Mouse (Mus musculus) midbrain, embryonic 13.5 days (tissue): ENCODE data around the gene Map3k19. TPM values are rescaled to one million over a fixed set of nuclear protein-coding genes. Genes with fewer than 3 reads are reported as not detected.

ENCODE experiments used
- ATAC-seq: fragments of 200-750 bp; cut with Nextera tagmentation; 2 replicates; pipeline ENCODE4 v1.8.0; 2017; ENCODE audit warnings: mild to moderate bottlenecking, moderate TSS enrichment, moderate library complexity
- H3K27ac ChIP-seq: fragments of 300-500 bp; sonication (generic); 2 replicates; pipeline ENCODE4 v1.5.1; 2015; ENCODE audit warnings: inconsistent platforms, mild to moderate bottlenecking, moderate library complexity
- H3K27me3 ChIP-seq: fragments of 300-500 bp; sonication (generic); 2 replicates; pipeline ENCODE4 v1.6.1; 2015; ENCODE audit warnings: mild to moderate bottlenecking, inconsistent platforms
- H3K36me3 ChIP-seq: fragments of 300-500 bp; sonication (generic); 2 replicates; pipeline ENCODE4 v1.6.1; 2015; ENCODE audit warnings: mild to moderate bottlenecking, inconsistent platforms
- H3K4me1 ChIP-seq: fragments of 300-500 bp; sonication (generic); replicated peaks from 2 replicates; pipeline ENCODE4 v1.6.1; 2015; ENCODE audit warnings: inconsistent platforms
- H3K4me2 ChIP-seq: fragments of 300-500 bp; sonication (generic); replicated peaks from 2 replicates; pipeline ENCODE4 v1.6.1; 2015; ENCODE audit warnings: moderate library complexity, mild to moderate bottlenecking, inconsistent platforms
- H3K4me3 ChIP-seq: fragments of 300-500 bp; sonication (generic); replicated peaks from 2 replicates; pipeline ENCODE4 v1.5.1; 2015; ENCODE audit warnings: mild to moderate bottlenecking, inconsistent platforms
- H3K9ac ChIP-seq: fragments of 300-500 bp; sonication (generic); replicated peaks from 2 replicates; pipeline ENCODE4 v1.6.1; 2015; ENCODE audit warnings: mild to moderate bottlenecking, inconsistent platforms
- H3K9me3 ChIP-seq: fragments of 300-500 bp; sonication (generic); 2 replicates; pipeline ENCODE4 v1.6.1; 2016; ENCODE audit warnings: mild to moderate bottlenecking, inconsistent platforms
- WGBS: fragments of 180-500 bp; shearing (Covaris S2); methylation state at CpG from one replicate; pipeline ENCODE4 v1.1.7; 2015; 5-methylcytosine and 5-hydroxymethylcytosine counted together
- polyA plus RNA-seq: library from polyadenylated mRNA; unstranded; fragments of >200 nt; fragmentation: Nextera tagmentation; extraction: Ambion mirVana; gene quantifications from 2 replicates; pipeline ENCODE4 v1.2.1, GENCODE M21; 2015

Map3k19 gene
- polyA plus RNA-seq, 1 experiment from 2014 or later, result 0.17 TPM

DNA sequence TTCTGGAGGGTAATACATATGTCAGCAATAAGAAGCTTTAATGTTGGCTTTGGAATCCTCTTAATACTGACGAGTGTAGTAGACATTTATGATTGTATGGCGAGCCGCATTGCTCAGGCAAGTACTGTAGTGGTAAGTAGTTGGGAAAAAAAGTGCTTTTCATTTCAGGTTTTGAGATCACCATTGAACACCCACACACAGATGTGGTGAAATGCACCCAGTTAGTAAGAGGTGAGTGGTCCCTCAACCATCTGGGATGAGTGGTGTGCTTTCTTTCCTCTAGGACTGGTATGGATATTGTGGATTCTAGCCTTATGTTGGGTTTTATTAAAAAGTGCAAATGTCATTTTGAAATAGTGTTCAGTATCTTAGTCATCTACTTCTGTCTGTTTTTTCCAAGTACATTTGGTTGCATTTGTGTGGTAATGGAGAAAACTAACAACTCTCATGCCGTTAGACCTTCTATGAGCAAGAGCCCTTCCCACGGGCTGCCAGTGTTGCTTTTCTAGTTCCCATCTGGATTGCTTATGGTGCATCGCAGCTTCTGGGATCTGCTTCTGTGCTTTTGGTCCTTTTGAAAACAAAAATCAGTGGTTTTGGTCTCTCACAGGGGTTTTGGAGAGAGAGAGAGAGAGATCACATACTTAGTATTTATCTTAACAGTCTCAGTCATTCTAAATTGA lies 59.6 kb downstream of the Map3k19 start:
- Histone ChIP-seq H3K4me1 (no peaks in the 10 kb centered on the region), H3K9me3 (no peaks in the 10 kb centered on the region), H3K4me2 (no peak overlapping the region), H3K4me3 (no peak overlapping the region), H3K27me3 (no peaks in the 10 kb centered on the region), H3K36me3 (peaks cover 28% of the 10 kb centered on the region), H3K27ac (no peak overlapping the region), H3K9ac (no peak overlapping the region)
- no peak for ATAC-seq
- WGBS, result 91% methylated on average over 6 of the region's 6 CpGs

DNA sequence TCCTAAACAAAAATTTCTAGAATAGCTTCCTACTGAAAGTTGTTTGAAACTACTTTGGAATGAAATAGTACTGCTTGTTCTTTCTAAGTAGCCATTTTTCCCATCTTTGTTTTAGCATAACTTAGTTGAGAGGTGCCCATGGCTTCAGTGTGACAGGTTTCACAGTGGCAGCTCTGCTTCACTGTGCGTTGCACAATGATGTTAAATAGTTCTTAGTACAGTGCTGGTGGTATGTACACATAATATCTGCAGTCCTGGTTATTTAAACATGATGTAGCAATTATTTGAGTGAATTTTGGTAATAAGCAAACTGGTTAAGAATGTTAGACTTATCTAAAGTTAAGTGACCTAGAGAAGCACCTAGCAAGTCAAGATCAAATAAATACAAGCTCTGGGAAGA lies 61.4 kb downstream of the Map3k19 start:
- no peak overlapping the region for H3K4me2 ChIP-seq
- no peak overlapping the region for H3K9ac ChIP-seq
- no peaks in the 10 kb centered on the region for H3K9me3 ChIP-seq
- no peak for ATAC-seq
- no peak overlapping the region for H3K4me3 ChIP-seq
- H3K27ac ChIP-seq, result no peak overlapping the region
- peaks cover 17% of the 10 kb centered on the region; the same call in 1 of the 2 replicates for H3K36me3 ChIP-seq
- 95% methylated on average over 1 of the region's 1 CpGs for WGBS
- no peaks in the 10 kb centered on the region for H3K27me3 ChIP-seq
- H3K4me1 ChIP-seq, result no peaks in the 10 kb centered on the region

DNA sequence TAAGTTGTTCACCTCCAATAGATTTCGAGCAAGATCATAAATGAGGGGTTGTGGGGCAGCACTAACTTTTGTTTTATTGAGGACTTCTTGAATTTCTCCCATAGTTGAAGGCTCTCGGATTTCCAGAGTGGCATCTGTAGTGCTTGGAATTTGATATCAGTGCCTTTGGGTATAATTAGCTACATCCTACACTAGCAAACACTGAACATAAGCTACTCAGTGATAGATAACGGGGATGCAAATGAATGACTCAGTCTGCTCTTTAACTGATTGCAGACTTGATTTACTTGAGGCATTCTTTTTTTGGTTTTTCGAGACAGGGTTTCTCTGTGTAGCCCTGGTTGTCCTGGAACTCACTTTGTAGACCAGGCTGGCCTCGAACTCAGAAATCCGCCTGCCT lies 65.9 kb downstream of the Map3k19 start:
- 94% methylated on average over 6 of the region's 6 CpGs for WGBS
- H3K4me1 ChIP-seq, result peaks cover 12% of the 10 kb centered on the region; the same call in 1 of the 2 replicates
- H3K36me3 ChIP-seq, result 0 out of 2 replicates have a peak, but pooled peaks cover 9% of the 10 kb centered on the region
- H3K9me3 ChIP-seq, result no peaks in the 10 kb centered on the region
- no peak overlapping the region for H3K4me3 ChIP-seq
- ATAC-seq, result no peak
- H3K27ac ChIP-seq, result no peak overlapping the region
- H3K9ac ChIP-seq, result no peak overlapping the region
- H3K27me3 ChIP-seq, result no peaks in the 10 kb centered on the region
- H3K4me2 ChIP-seq, result no peak overlapping the region

DNA sequence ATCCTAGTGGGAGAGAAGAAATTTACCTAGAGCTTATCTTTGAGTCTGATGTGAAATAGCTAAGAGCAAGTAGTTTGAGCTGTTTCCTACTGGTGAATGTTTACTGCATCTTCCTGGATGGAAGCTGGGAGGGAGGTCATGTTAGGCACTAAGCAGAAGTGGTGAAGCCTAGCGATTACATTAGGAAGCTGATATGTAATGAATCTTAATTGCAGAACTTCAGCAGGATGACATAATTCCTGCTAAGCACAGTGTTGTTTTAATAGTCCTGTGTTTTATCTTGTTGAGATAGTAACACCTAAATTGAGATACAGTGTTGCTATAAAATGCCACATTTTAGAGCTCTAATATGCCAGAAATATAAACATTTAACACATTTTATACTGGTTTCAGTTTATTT lies 68.9 kb downstream of the Map3k19 start:
- H3K36me3 ChIP-seq, result no peaks in the 10 kb centered on the region
- peaks cover 36% of the 10 kb centered on the region for H3K4me1 ChIP-seq
- no peak overlapping the region for H3K4me3 ChIP-seq
- WGBS, result 88% methylated on average over 1 of the region's 1 CpGs
- H3K9ac ChIP-seq, result no peak overlapping the region
- no peak for ATAC-seq
- H3K27me3 ChIP-seq, result no peaks in the 10 kb centered on the region
- H3K27ac ChIP-seq, result no peak overlapping the region
- no peak overlapping the region for H3K4me2 ChIP-seq
- no peaks in the 10 kb centered on the region for H3K9me3 ChIP-seq

DNA sequence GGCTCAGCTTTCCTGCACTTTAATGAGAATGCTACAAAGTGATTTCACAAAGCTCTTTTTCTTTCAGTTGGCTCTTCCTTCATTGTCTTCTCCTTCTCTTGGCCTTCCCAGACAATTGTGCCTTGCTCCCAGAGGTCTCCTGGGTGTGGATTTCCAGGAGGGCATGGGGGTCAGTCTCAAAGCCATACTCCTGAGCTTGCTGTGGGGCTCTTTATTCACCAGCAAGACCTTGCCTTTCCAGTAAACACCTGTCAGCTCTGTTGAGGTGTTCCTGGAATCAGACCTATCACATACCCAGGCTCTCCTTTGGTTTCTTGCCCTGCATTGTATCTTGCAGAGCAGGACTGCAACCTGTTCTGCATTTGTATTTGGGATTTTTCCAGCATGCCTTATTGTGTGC lies 71.0 kb downstream of the Map3k19 start:
- Histone ChIP-seq H3K27ac (no peak overlapping the region), H3K9me3 (no peaks in the 10 kb centered on the region), H3K4me3 (no peak overlapping the region), H3K4me2 (no peak overlapping the region), H3K9ac (no peak overlapping the region), H3K36me3 (no peaks in the 10 kb centered on the region), H3K27me3 (no peaks in the 10 kb centered on the region), H3K4me1 (peaks cover 54% of the 10 kb centered on the region)
- ATAC-seq, result no peak

DNA sequence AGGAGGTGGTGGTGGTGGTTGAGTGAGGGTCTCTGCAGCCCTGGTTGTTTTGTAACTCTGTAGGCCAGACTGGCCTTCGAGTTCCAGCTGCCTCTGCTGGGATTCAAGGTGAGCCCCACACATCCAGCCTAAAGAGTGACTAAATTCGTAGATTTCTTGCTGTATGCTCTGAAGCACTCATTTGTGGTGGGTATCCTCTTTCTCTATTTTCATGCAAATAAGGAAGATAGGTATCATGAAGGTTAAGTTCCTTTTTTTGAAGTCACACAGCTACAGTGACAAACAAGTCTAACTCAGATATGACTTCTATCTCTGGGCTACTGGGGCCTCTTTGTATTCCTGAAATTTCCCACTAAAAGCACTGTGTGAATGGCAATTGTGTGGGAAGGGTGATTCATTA lies 74.0 kb downstream of the Map3k19 start:
- Histone ChIP-seq H3K4me2 (no peak overlapping the region), H3K9ac (no peak overlapping the region), H3K27ac (no peak overlapping the region), H3K4me3 (no peak overlapping the region), H3K27me3 (no peaks in the 10 kb centered on the region), H3K9me3 (no peaks in the 10 kb centered on the region), H3K36me3 (no peaks in the 10 kb centered on the region), H3K4me1 (peaks cover 70% of the 10 kb centered on the region)
- 79% methylated on average over 2 of the region's 2 CpGs for WGBS
- no peak for ATAC-seq

DNA sequence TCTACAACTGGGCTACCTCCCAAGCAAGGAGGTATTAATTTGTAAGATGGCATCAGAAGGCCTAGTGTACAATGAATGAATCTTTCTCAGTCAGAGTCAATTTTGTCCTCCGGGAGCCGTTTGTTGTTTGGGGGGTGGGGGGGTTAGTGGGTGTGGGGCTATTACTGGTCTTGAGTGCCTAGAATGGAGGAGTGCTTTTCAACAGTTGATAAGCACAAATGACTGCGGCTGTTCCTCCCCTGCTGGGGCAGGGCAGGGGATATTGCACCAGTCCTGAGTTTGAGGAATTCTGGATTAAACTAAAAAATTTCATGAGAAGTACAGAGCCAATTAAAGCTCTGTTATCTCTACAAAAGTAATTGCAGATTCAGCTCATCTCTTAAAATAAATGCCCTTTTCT lies 74.7 kb downstream of the Map3k19 start:
- Histone ChIP-seq H3K36me3 (no peaks in the 10 kb centered on the region), H3K4me1 (peaks cover 73% of the 10 kb centered on the region), H3K9ac (no peak overlapping the region), H3K27ac (no peak overlapping the region), H3K4me3 (no peak overlapping the region), H3K27me3 (no peaks in the 10 kb centered on the region), H3K4me2 (no peak overlapping the region), H3K9me3 (no peaks in the 10 kb centered on the region)
- ATAC-seq, result no peak
- 21% methylated on average over 3 of the region's 3 CpGs for WGBS

DNA sequence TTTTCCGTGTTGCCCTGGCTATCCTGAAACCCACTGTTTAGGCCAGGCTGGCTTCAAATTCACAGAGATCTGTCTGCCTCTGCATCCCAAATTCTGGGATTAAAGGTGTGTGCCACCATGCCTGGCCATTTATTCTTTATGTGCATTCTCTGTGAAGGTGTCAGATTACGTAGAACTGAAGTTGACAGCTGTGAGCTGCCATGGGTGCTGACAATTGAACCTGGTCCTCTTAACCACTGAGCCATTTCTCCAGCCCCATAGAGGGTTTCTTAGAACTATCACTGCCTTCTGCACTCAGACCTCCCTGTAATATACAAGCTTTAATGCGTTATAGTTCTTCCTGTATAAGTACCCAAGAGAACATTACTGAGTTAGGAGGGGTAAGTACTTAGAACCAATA lies 76.2 kb downstream of the Map3k19 start:
- Histone ChIP-seq H3K4me1 (peaks cover 66% of the 10 kb centered on the region), H3K27ac (no peak overlapping the region), H3K27me3 (no peaks in the 10 kb centered on the region), H3K36me3 (no peaks in the 10 kb centered on the region), H3K9me3 (no peaks in the 10 kb centered on the region), H3K9ac (no peak overlapping the region), H3K4me2 (no peak overlapping the region), H3K4me3 (no peak overlapping the region)
- WGBS, result 87% methylated on average over 3 of the region's 3 CpGs
- ATAC-seq, result no peak

DNA sequence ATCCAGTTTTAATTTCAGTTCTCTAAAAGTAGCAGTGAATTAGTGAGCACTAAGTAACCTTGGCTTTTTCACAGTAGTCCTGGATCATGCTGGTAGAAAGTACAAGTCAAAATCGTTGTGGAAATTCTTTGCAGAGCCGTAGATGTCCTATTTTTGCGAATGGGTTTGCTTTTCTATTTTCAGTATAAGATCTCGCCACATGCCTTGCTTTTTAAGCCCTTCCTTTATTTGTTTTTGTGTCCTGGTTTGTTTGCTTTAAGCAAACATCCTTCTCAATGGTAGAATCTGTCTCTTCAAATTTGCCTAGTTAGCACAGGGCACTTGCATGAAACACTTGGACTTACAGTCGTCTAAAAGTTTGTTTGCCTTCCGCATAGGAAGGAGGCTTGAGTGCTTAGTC lies 78.6 kb downstream of the Map3k19 start:
- Histone ChIP-seq H3K9me3 (no peaks in the 10 kb centered on the region), H3K4me1 (peaks cover 58% of the 10 kb centered on the region), H3K4me2 (peak overlapping the region; percentile 47), H3K27ac (no peak overlapping the region), H3K4me3 (peak overlapping the region; percentile 22), H3K36me3 (0 out of 2 replicates have a peak, but pooled peaks cover 3% of the 10 kb centered on the region), H3K27me3 (no peaks in the 10 kb centered on the region), H3K9ac (0 out of 2 replicates have a peak overlapping the region, but pooled peaks have one; percentile 32)
- ATAC-seq, result no peak
- 68% methylated on average over 6 of the region's 6 CpGs for WGBS

DNA sequence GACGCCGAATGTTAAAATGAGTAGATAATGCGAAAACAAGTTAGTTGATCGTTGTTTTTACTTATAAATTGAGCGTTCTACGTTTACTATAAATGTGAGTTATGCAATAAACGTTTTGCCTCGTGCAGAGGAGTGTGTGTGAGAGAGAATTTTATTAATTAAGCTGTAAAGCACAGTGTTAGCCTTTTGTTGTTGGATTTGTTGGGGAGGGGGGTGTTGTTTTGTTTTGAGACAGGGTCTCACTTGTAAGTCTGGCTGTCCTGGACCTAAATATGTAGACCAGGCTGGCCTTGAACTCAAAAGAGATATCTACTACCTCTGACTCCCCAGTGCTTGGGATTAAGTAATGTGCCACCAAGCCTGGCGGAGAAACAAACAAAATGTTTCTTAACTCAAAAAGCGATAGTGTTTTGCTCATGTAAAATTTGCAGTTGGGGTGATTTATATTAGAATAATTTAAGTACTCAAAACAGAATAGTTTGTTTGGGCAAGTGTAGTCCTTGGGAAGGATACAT lies 79.6 kb downstream of the Map3k19 start:
- Histone ChIP-seq H3K9me3 (no peaks in the 10 kb centered on the region), H3K4me2 (peak overlapping the region; percentile 87), H3K9ac (peak overlapping the region; percentile 92), H3K36me3 (0 out of 2 replicates have a peak, but pooled peaks cover 3% of the 10 kb centered on the region), H3K27ac (no peak overlapping the region), H3K27me3 (no peaks in the 10 kb centered on the region), H3K4me1 (peaks cover 51% of the 10 kb centered on the region), H3K4me3 (peak overlapping the region; percentile 84)
- no peak for ATAC-seq
- WGBS, result 10% methylated on average over 10 of the region's 10 CpGs

DNA sequence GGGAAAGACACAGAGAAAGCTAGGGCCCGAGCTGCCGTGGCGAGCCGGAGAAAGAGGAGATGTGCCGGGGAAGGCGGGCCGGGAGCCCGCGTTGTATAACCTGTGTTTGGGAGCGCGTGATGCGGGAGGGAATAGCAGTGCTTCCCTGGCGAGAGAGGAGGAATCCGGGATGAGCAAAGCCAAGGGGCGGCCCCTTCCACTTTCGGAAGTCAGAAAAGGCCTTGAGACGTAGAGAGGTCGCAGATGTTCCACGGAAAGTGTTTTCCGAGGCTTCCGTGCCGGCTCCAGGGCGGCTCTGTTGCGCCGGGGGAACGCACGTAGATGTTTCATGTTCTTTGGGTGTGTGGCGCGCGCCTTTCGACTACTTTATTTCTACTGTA lies 80.3 kb downstream of the Map3k19 start:
- peak overlapping the region; percentile 92 for H3K9ac ChIP-seq
- peak; percentile 37; the same call in 1 of the 2 replicates for ATAC-seq
- peak overlapping the region; percentile 87 for H3K4me2 ChIP-seq
- H3K27ac ChIP-seq, result peak overlapping the region; percentile 94
- peaks cover 43% of the 10 kb centered on the region for H3K4me1 ChIP-seq
- H3K27me3 ChIP-seq, result no peaks in the 10 kb centered on the region
- peak overlapping the region; percentile 84 for H3K4me3 ChIP-seq
- H3K9me3 ChIP-seq, result no peaks in the 10 kb centered on the region
- 0 out of 2 replicates have a peak, but pooled peaks cover 3% of the 10 kb centered on the region for H3K36me3 ChIP-seq
- WGBS, result under 1% methylated on average over 31 of the region's 31 CpGs

DNA sequence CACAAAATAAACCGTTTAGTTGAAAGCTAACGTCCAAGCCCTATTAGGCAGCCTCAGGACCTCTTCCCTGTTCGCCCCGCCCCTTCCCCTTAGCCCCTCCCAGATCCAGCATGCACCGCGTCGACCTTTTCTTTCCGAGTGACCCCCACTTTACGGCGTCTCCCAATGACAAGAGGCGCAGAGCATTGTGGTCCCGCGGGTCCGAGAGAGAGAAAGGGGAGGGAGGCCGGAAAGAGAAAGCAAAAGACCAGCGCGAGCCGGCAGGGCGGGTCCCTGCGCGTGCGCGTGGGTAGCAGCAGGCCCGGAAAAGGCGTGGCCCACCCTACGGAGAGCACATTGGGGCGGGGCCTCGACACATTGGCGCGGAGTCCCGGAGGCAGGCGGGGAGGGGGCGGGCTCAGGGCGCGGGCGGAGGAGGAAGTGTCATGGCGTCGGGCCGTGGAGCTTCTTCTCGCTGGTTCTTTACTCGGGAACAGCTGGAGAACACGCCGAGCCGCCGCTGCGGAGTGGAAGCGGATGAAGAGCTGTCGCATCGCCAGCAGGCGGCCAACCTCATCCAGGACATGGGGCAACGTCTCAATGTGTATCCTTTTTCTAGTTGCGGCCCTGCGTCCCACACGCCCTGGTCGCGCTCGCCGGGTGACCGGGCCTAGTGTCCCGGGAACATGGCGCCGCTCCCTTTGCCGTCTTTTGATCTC lies 80.9 kb downstream of the Map3k19 start, which contains the start of gene Ccnt2:
Gene Ccnt2, plus strand, starts transcription at position 362 of the 698 bp plus-strand sequence.
- H3K4me2 ChIP-seq, result peak within 1 kb of the TSS; percentile 87
- H3K4me1 ChIP-seq, result peaks cover 38% of the 10 kb centered on the region
- no peaks in the 10 kb centered on the region for H3K9me3 ChIP-seq
- 0 out of 2 replicates have a peak, but pooled peaks cover 3% of the 10 kb centered on the region for H3K36me3 ChIP-seq
- peak within 1 kb of the TSS; percentile 94 for H3K27ac ChIP-seq
- H3K27me3 ChIP-seq, result no peaks in the 10 kb centered on the region
- H3K4me3 ChIP-seq, result peak within 1 kb of the TSS; percentile 84
- ATAC-seq, result peak; percentile 98
- H3K9ac ChIP-seq, result peak within 1 kb of the TSS; percentile 92
- WGBS, result under 1% methylated on average over 63 of the region's 63 CpGs
